Mouse (Mus musculus): ENCODE results near the gene Bpgm. TPM values are rescaled to one million over a fixed set of nuclear protein-coding genes. Genes with fewer than 3 reads are reported as not detected.

Bpgm gene
- total and polyA plus RNA-seq, 3 experiments: 4.9 to 28.6 (median 14.5) TPM

GRCm38 (mm10) chr6:34510277-34510676 lies 34.3 kb downstream of the Bpgm start:
- ATAC-seq (ENCODE audit: extremely low read depth, insufficient number of reproducible peaks, low FRiP score, poor library complexity, severe bottlenecking): no peak
- TF ChIP-seq GATA2 (IDR thresholded peaks at IDR 0.05; ENCODE audit: borderline replicate concordance, low read depth, low read length): no peak
- no peak for TF ChIP-seq TAL1 (conservative IDR thresholded peaks at IDR 0.05; ENCODE audit: low read depth, low read length)
- TF ChIP-seq POLR2AphosphoS5 (IDR thresholded peaks at IDR 0.05; ENCODE audit: insufficient replicate concordance, low read depth, low read length): no peak
- no peak for TF ChIP-seq CTCF (IDR thresholded peaks at IDR 0.05; ENCODE audit: low read depth, low read length)
- no peak for TF ChIP-seq GATA1 (IDR thresholded peaks at IDR 0.05; ENCODE audit: borderline replicate concordance, low read length)
- Histone ChIP-seq H3K4me1 (ENCODE audit: insufficient read depth, low read depth, low read length) (peaks cover 28% of the 10 kb centered on the region), H3K4me3 (ENCODE audit: low read depth, low read length) (no peak overlapping the region), H3K9me3 (replicated peaks) (no peaks in the 10 kb centered on the region), H3K27me3 (ENCODE audit: insufficient read depth, low read length) (peaks cover 11% of the 10 kb centered on the region), H3K36me3 (replicated peaks) (peaks cover 9% of the 10 kb centered on the region)
- no peak for DNase-seq (ENCODE audit: low spot score)

GRCm38 (mm10) chr6:34511410-34511809 lies 35.4 kb downstream of the Bpgm start:
- Histone ChIP-seq H3K36me3 (replicated peaks) (peaks cover 2% of the 10 kb centered on the region), H3K4me1 (ENCODE audit: insufficient read depth, low read depth, low read length) (peaks cover 26% of the 10 kb centered on the region), H3K4me3 (ENCODE audit: low read depth, low read length) (no peak overlapping the region), H3K27me3 (ENCODE audit: insufficient read depth, low read length) (peaks cover 20% of the 10 kb centered on the region), H3K9me3 (replicated peaks) (no peaks in the 10 kb centered on the region)
- DNase-seq (ENCODE audit: low spot score) (no peak), ATAC-seq (ENCODE audit: extremely low read depth, insufficient number of reproducible peaks, low FRiP score, poor library complexity, severe bottlenecking) (no peak)
- no peak for TF ChIP-seq CTCF (IDR thresholded peaks at IDR 0.05; ENCODE audit: low read depth, low read length)
- TF ChIP-seq GATA1 (IDR thresholded peaks at IDR 0.05; ENCODE audit: borderline replicate concordance, low read length): no peak
- no peak for TF ChIP-seq GATA2 (IDR thresholded peaks at IDR 0.05; ENCODE audit: borderline replicate concordance, low read depth, low read length)
- TF ChIP-seq TAL1 (conservative IDR thresholded peaks at IDR 0.05; ENCODE audit: low read depth, low read length): no peak
- no peak for TF ChIP-seq POLR2AphosphoS5 (IDR thresholded peaks at IDR 0.05; ENCODE audit: insufficient replicate concordance, low read depth, low read length)

- DNase-seq (ENCODE audit: low spot score): no peak
- peaks cover 29% of the 10 kb centered on the region for H3K27me3 ChIP-seq (ENCODE audit: insufficient read depth, low read length)
- H3K4me1 ChIP-seq (ENCODE audit: insufficient read depth, low read depth, low read length): peaks cover 20% of the 10 kb centered on the region
These were observed 36.7 kb downstream of the Bpgm start for GRCm38 (mm10) chr6:34512741-34513140.

GRCm38 (mm10) chr6:34514655-34515054 lies 38.6 kb downstream of the Bpgm start:
- no peak for TF ChIP-seq TAL1 (conservative IDR thresholded peaks at IDR 0.05; ENCODE audit: low read depth, low read length)
- TF ChIP-seq GATA2 (IDR thresholded peaks at IDR 0.05; ENCODE audit: borderline replicate concordance, low read depth, low read length): no peak
- no peak for TF ChIP-seq POLR2AphosphoS5 (IDR thresholded peaks at IDR 0.05; ENCODE audit: insufficient replicate concordance, low read depth, low read length)
- no peak for TF ChIP-seq CTCF (IDR thresholded peaks at IDR 0.05; ENCODE audit: low read depth, low read length)
- TF ChIP-seq GATA1 (IDR thresholded peaks at IDR 0.05; ENCODE audit: borderline replicate concordance, low read length): no peak
- Histone ChIP-seq H3K4me1 (ENCODE audit: insufficient read depth, low read depth, low read length) (peaks cover 22% of the 10 kb centered on the region), H3K36me3 (replicated peaks) (no peaks in the 10 kb centered on the region), H3K4me3 (ENCODE audit: low read depth, low read length) (no peak overlapping the region), H3K27me3 (ENCODE audit: insufficient read depth, low read length) (peaks cover 34% of the 10 kb centered on the region), H3K9me3 (replicated peaks) (no peaks in the 10 kb centered on the region)
- ATAC-seq (ENCODE audit: extremely low read depth, insufficient number of reproducible peaks, low FRiP score, poor library complexity, severe bottlenecking): no peak
- no peak for DNase-seq (ENCODE audit: low spot score)

More at GRCm38 (mm10) chr6:34512741-34513140, 36.7 kb downstream of the Bpgm start:
- H3K36me3 ChIP-seq (replicated peaks): no peaks in the 10 kb centered on the region
- no peak for TF ChIP-seq TAL1 (conservative IDR thresholded peaks at IDR 0.05; ENCODE audit: low read depth, low read length)
- no peak for TF ChIP-seq CTCF (IDR thresholded peaks at IDR 0.05; ENCODE audit: low read depth, low read length)
- TF ChIP-seq POLR2AphosphoS5 (IDR thresholded peaks at IDR 0.05; ENCODE audit: insufficient replicate concordance, low read depth, low read length): no peak
- no peak for TF ChIP-seq GATA2 (IDR thresholded peaks at IDR 0.05; ENCODE audit: borderline replicate concordance, low read depth, low read length)
- no peak for TF ChIP-seq GATA1 (IDR thresholded peaks at IDR 0.05; ENCODE audit: borderline replicate concordance, low read length)
- H3K9me3 ChIP-seq (replicated peaks): no peaks in the 10 kb centered on the region
- no peak for ATAC-seq (ENCODE audit: extremely low read depth, insufficient number of reproducible peaks, low FRiP score, poor library complexity, severe bottlenecking)
- H3K4me3 ChIP-seq (ENCODE audit: low read depth, low read length): no peak overlapping the region

GRCm38 (mm10) chr6:34515098-34515782 lies 39.2 kb downstream of the Bpgm start:
- ATAC-seq (ENCODE audit: extremely low read depth, insufficient number of reproducible peaks, low FRiP score, poor library complexity, severe bottlenecking): no peak

GRCm38 (mm10) chr6:34515783-34516099 lies 39.7 kb downstream of the Bpgm start:
- Histone ChIP-seq H3K4me1 (ENCODE audit: insufficient read depth, low read depth, low read length) (peaks cover 20% of the 10 kb centered on the region), H3K27me3 (ENCODE audit: insufficient read depth, low read length) (peaks cover 34% of the 10 kb centered on the region), H3K9me3 (replicated peaks) (no peaks in the 10 kb centered on the region), H3K36me3 (replicated peaks) (no peaks in the 10 kb centered on the region), H3K4me3 (ENCODE audit: low read depth, low read length) (no peak overlapping the region)
- ATAC-seq (ENCODE audit: extremely low read depth, insufficient number of reproducible peaks, low FRiP score, poor library complexity, severe bottlenecking) (no peak), DNase-seq (ENCODE audit: low spot score) (no peak)
- TF ChIP-seq CTCF (IDR thresholded peaks at IDR 0.05; ENCODE audit: low read depth, low read length) (no peak), TAL1 (conservative IDR thresholded peaks at IDR 0.05; ENCODE audit: low read depth, low read length) (no peak), POLR2AphosphoS5 (IDR thresholded peaks at IDR 0.05; ENCODE audit: insufficient replicate concordance, low read depth, low read length) (no peak), GATA2 (IDR thresholded peaks at IDR 0.05; ENCODE audit: borderline replicate concordance, low read depth, low read length) (no peak), GATA1 (IDR thresholded peaks at IDR 0.05; ENCODE audit: borderline replicate concordance, low read length) (no peak)

More at GRCm38 (mm10) chr6:34515098-34515782, 39.2 kb downstream of the Bpgm start:
- no peak for DNase-seq (ENCODE audit: low spot score)
- Histone ChIP-seq H3K4me1 (ENCODE audit: insufficient read depth, low read depth, low read length) (peaks cover 21% of the 10 kb centered on the region), H3K36me3 (replicated peaks) (no peaks in the 10 kb centered on the region), H3K4me3 (ENCODE audit: low read depth, low read length) (no peak overlapping the region), H3K9me3 (replicated peaks) (no peaks in the 10 kb centered on the region), H3K27me3 (ENCODE audit: insufficient read depth, low read length) (peaks cover 34% of the 10 kb centered on the region)
- TF ChIP-seq POLR2AphosphoS5 (IDR thresholded peaks at IDR 0.05; ENCODE audit: insufficient replicate concordance, low read depth, low read length): no peak
- no peak for TF ChIP-seq CTCF (IDR thresholded peaks at IDR 0.05; ENCODE audit: low read depth, low read length)
- TF ChIP-seq GATA1 (IDR thresholded peaks at IDR 0.05; ENCODE audit: borderline replicate concordance, low read length): no peak
- no peak for TF ChIP-seq TAL1 (conservative IDR thresholded peaks at IDR 0.05; ENCODE audit: low read depth, low read length)
- no peak for TF ChIP-seq GATA2 (IDR thresholded peaks at IDR 0.05; ENCODE audit: borderline replicate concordance, low read depth, low read length)

All from G1E (cell line).